Mouse (Mus musculus): ENCODE measurements around the gene Fabp3. TPM values are rescaled to one million over a fixed set of nuclear protein-coding genes. Genes with fewer than 3 reads are reported as not detected.
A peak's percentile ranks its signal among the peaks of the same experiment; 100 is the strongest.

The Fabp3 gene
- total and polyA plus RNA-seq, 2 experiments from 2014 or later = 3,924 to 10,729 TPM

DNA sequence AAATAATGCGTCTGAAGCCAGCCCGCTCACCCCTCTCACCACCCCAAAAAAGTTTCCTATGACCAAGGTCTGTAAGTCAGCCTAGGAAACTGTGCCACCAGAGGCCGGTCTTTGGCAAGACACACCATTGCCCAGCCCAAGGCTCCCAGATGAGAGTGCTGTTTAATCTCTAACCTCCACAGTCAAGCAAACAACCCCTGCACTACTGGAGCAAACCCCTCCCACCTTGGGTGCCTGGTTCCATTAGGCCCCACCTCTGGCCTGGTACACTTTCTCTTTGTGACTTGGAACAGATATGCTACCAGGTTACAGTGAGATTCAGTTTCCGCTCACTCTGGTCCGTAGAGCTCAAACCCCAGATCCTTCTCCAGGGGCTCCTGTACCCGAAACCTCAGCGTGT is 41.3 kb upstream of the Fabp3 start:
- no peak overlapping the region for H3K27ac ChIP-seq (ENCODE audit: low read depth)
- no peak overlapping the region for H3K4me3 ChIP-seq (ENCODE audit: low read depth, low read length)
- H3K4me2 ChIP-seq (ENCODE audit: low read depth, low read length) = no peak overlapping the region
- H3K9me3 ChIP-seq (replicated peaks; ENCODE audit: control insufficient read depth, low read length) = no peaks in the 10 kb centered on the region
- H3K27me3 ChIP-seq (ENCODE audit: control insufficient read depth, insufficient read depth, low read length) = peaks cover 27% of the 10 kb centered on the region
- no peaks in the 10 kb centered on the region for H3K36me3 ChIP-seq (replicated peaks; ENCODE audit: control insufficient read depth, insufficient read depth, low read length)
- DNase-seq (ENCODE audit: low spot score) (no peak), ATAC-seq (ENCODE audit: insufficient read depth, low read depth) (no peak)
- TF ChIP-seq CTCF (IDR thresholded peaks at IDR 0.05; ENCODE audit: low read depth) = no peak
- no peak for TF ChIP-seq EP300 (IDR thresholded peaks at IDR 0.05; ENCODE audit: low read depth)
- WGBS = 77% methylated on average over 7 of the region's 7 CpGs
- no peaks in the 10 kb centered on the region for H3K4me1 ChIP-seq (ENCODE audit: control insufficient read depth, insufficient read depth)
- no peak overlapping the region for H3K9ac ChIP-seq (replicated peaks; ENCODE audit: low read depth, low read length)

DNA sequence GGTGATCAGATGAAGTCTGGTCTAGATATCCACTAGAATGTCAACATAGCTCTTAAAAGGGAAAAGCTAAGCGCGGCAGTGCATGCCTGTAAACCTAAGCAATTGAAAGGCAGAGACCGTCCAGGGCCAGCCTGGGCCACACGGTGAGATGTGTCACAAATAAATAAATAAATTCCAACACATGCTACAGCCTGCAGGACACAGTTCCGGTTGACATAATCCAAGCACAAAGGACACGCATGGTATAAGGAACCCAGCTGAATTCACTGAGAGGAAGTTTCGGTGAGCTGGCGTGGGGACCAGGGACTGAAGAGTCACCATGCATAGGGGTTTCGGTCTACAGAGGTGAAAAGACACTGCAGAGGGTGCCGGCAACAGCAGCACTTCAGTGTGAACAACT is 39.7 kb upstream of the Fabp3 start:
- no peak overlapping the region for H3K9ac ChIP-seq (replicated peaks; ENCODE audit: low read depth, low read length)
- H3K27ac ChIP-seq (ENCODE audit: low read depth) = no peak overlapping the region
- WGBS = 89% methylated on average over 10 of the region's 10 CpGs
- H3K27me3 ChIP-seq (ENCODE audit: control insufficient read depth, insufficient read depth, low read length) = peaks cover 42% of the 10 kb centered on the region
- TF ChIP-seq CTCF (IDR thresholded peaks at IDR 0.05; ENCODE audit: low read depth) (no peak), EP300 (IDR thresholded peaks at IDR 0.05; ENCODE audit: low read depth) (no peak)
- H3K4me1 ChIP-seq (ENCODE audit: control insufficient read depth, insufficient read depth) = no peaks in the 10 kb centered on the region
- no peak for DNase-seq (ENCODE audit: low spot score)
- no peaks in the 10 kb centered on the region for H3K9me3 ChIP-seq (replicated peaks; ENCODE audit: control insufficient read depth, low read length)
- no peaks in the 10 kb centered on the region for H3K36me3 ChIP-seq (replicated peaks; ENCODE audit: control insufficient read depth, insufficient read depth, low read length)
- H3K4me2 ChIP-seq (ENCODE audit: low read depth, low read length) = no peak overlapping the region
- no peak for ATAC-seq (ENCODE audit: insufficient read depth, low read depth)
- no peak overlapping the region for H3K4me3 ChIP-seq (ENCODE audit: low read depth, low read length)

DNA sequence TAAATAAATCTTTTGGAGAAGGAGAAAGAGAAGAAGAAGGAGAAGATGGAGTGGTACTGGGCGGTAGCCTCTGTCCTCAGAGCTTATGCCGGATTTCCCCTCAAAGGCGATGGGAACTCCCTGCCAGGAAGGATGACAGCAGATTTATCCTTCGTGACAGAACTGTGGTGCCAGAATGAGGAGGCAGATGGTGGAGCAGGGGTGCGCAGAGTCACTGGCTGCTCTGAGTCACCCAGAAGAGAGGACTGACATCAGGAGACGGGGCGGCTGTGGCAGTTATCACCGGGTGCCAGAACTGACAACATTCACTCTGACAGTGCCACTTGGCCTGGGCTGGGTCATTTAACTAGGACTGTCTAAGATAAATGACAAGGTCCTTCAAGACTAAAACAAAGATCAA is 38.3 kb upstream of the Fabp3 start:
- DNase-seq (ENCODE audit: low spot score) (no peak), ATAC-seq (ENCODE audit: insufficient read depth, low read depth) (no peak)
- peaks cover 9% of the 10 kb centered on the region; the same call in 1 of the 2 replicates for H3K4me1 ChIP-seq (ENCODE audit: control insufficient read depth, insufficient read depth)
- TF ChIP-seq EP300 (IDR thresholded peaks at IDR 0.05; ENCODE audit: low read depth) (no peak), CTCF (IDR thresholded peaks at IDR 0.05; ENCODE audit: low read depth) (no peak)
- no peaks in the 10 kb centered on the region for H3K9me3 ChIP-seq (replicated peaks; ENCODE audit: control insufficient read depth, low read length)
- H3K9ac ChIP-seq (replicated peaks; ENCODE audit: low read depth, low read length) = no peak overlapping the region
- no peak overlapping the region for H3K4me2 ChIP-seq (ENCODE audit: low read depth, low read length)
- WGBS = 65% methylated on average over 8 of the region's 8 CpGs
- no peaks in the 10 kb centered on the region for H3K36me3 ChIP-seq (replicated peaks; ENCODE audit: control insufficient read depth, insufficient read depth, low read length)
- H3K4me3 ChIP-seq (ENCODE audit: low read depth, low read length) = no peak overlapping the region
- peaks cover 42% of the 10 kb centered on the region for H3K27me3 ChIP-seq (ENCODE audit: control insufficient read depth, insufficient read depth, low read length)
- no peak overlapping the region for H3K27ac ChIP-seq (ENCODE audit: low read depth)

DNA sequence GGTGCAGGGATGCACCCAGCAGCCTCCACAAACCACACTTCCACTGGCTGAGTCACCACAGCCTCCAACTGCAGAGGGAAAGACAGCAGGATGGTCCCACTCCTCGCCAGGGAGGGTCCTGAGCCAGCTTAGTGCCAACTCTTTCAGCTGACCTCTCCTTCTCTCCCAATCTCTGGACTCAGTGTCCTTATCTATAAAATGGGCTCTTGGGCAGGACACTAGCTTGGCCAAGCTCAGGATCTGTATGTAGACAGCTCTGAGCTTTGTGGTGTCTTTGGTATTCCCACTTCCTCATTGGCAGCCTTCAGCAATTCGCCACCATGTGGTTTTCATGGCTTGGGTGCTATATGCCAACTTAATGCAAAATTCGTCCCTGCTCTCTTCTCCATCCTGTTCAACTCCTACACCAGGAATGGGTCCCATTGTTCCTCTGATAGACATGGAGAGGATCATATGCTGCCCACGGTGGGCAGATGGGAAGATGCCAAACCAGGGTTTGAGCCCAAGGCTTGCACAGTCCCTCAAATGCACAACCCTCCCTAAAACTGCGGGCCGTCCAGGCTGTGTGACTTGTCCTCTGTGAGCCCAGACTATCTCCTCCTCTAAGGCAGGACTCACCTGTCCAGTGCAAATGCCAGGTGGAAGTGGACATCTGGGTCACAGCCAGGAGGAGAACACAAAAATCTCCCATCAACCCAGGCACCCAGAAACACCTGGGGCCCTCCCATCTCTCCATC is 37.6 kb upstream of the Fabp3 start:
- peaks cover 49% of the 10 kb centered on the region for H3K27me3 ChIP-seq (ENCODE audit: control insufficient read depth, insufficient read depth, low read length)
- H3K27ac ChIP-seq (ENCODE audit: low read depth) = no peak overlapping the region
- no peaks in the 10 kb centered on the region for H3K9me3 ChIP-seq (replicated peaks; ENCODE audit: control insufficient read depth, low read length)
- ATAC-seq (ENCODE audit: insufficient read depth, low read depth) = no peak
- DNase-seq (ENCODE audit: low spot score) = no peak
- no peak overlapping the region for H3K4me3 ChIP-seq (ENCODE audit: low read depth, low read length)
- H3K4me1 ChIP-seq (ENCODE audit: control insufficient read depth, insufficient read depth) = peaks cover 9% of the 10 kb centered on the region; the same call in 1 of the 2 replicates
- TF ChIP-seq CTCF (IDR thresholded peaks at IDR 0.05; ENCODE audit: low read depth) (no peak), EP300 (IDR thresholded peaks at IDR 0.05; ENCODE audit: low read depth) (no peak)
- 69% methylated on average over 6 of the region's 6 CpGs for WGBS
- no peak overlapping the region for H3K4me2 ChIP-seq (ENCODE audit: low read depth, low read length)
- no peak overlapping the region for H3K9ac ChIP-seq (replicated peaks; ENCODE audit: low read depth, low read length)
- no peaks in the 10 kb centered on the region for H3K36me3 ChIP-seq (replicated peaks; ENCODE audit: control insufficient read depth, insufficient read depth, low read length)

DNA sequence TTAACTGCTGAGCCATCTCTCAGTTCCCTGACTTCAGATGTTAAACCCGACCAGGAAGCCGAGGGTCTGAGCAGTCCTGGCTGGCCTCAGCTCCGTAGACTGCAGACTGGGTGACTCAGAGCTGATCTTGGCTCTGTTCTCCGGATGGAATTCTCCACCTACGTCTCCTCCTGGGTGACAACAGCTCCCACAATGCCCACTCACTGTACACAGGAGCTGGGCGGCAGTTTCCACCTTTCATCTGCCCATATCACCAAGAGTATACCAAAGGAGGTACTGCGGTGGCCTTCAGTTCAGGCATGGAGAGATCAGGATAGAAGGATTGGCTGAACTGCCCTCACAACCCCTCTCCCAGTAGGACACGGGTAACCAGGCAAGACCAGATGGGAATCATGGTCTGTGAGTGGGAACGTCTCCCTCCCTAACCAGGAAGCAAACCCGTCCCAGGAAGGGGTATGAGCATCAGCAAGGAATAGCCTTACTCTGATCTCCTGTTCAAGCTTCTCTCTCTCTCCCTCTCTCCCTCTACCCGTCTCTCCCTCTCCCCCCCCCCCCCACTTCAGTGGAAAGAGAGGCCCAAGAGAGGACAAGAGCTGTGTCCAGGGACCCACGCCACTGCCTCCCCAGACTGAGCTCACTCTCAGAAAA is 34.6 kb upstream of the Fabp3 start:
- Histone ChIP-seq H3K4me3 (ENCODE audit: low read depth, low read length) (peak overlapping the region; percentile 49), H3K36me3 (replicated peaks; ENCODE audit: control insufficient read depth, insufficient read depth, low read length) (no peaks in the 10 kb centered on the region), H3K27me3 (ENCODE audit: control insufficient read depth, insufficient read depth, low read length) (peaks cover 68% of the 10 kb centered on the region), H3K4me2 (ENCODE audit: low read depth, low read length) (peak overlapping the region; percentile 82), H3K9ac (replicated peaks; ENCODE audit: low read depth, low read length) (no peak overlapping the region), H3K9me3 (replicated peaks; ENCODE audit: control insufficient read depth, low read length) (no peaks in the 10 kb centered on the region), H3K27ac (ENCODE audit: low read depth) (0 out of 2 replicates have a peak overlapping the region, but pooled peaks have one; percentile 4), H3K4me1 (ENCODE audit: control insufficient read depth, insufficient read depth) (peaks cover 9% of the 10 kb centered on the region; the same call in 1 of the 2 replicates)
- ATAC-seq (ENCODE audit: insufficient read depth, low read depth) (peak; percentile 33), DNase-seq (ENCODE audit: low spot score) (no peak)
- 9% methylated on average over 11 of the region's 12 CpGs for WGBS
- TF ChIP-seq CTCF (IDR thresholded peaks at IDR 0.05; ENCODE audit: low read depth) = no peak

Data from heart, postnatal 0 days (tissue).